Mouse (Mus musculus) ES-Bruce4 (cell line): ENCODE data around the gene Glp1r.

ENCODE experiments used
- CTCF ChIP-seq: IDR thresholded peaks from one replicate; pipeline ENCODE4 v1.8.1; 2011; ENCODE audit warnings: low read depth, low read length
- EP300 ChIP-seq: IDR thresholded peaks from 2 replicates; pipeline ENCODE4 v1.6.1; 2011; ENCODE audit warnings: low read depth, low read length; ENCODE audit not compliant: insufficient read depth
- POLR2A ChIP-seq: IDR thresholded peaks from one replicate; pipeline ENCODE4 v1.8.1; 2011; ENCODE audit warnings: low read length; ENCODE audit not compliant: insufficient read depth

- TF ChIP-seq POLR2A (no peak), EP300 (no peak), CTCF (no peak)
Measured at GRCm38 (mm10) chr17:30983521-30983920, 81.9 kb downstream of the Glp1r start.
